Mouse (Mus musculus): ENCODE measurements around the gene Macf1.
"Not testable (repeated sequence)": the region's sequence is repeated elsewhere in the genome, so short reads cannot be mapped to it uniquely, and the experiment has no call there.

The Macf1 gene

GRCm38 (mm10) chr4:123552689-123553088 is 131.5 kb downstream of the Macf1 start:
- DNase-seq (ENCODE audit: low read depth, low spot score): no peak

DNA sequence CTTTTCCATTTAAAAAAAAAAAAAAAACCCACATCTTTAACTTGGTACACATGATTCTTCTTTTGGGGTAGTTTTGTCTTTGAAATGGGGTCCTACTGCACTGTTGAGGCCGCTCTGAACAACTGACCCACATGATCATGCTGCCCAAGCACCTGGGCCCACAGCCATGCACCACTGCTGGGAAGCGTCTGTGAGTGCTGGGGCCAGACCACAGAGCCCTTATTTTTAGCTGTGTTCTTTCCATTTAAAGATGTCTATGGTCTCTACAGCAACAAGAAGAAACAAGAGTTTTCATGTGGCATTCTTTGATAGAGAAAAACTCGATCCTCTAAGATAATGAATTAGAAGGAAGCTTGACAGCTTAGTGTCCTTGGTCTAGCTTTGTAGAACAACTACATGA is 135.8 kb downstream of the Macf1 start:
- DNase-seq (ENCODE audit: low read depth, low spot score): peak; percentile 42

GRCm38 (mm10) chr4:123543691-123544090 is 140.5 kb downstream of the Macf1 start:
- DNase-seq (ENCODE audit: low read depth, low spot score): no peak

GRCm38 (mm10) chr4:123535271-123535670 is 148.9 kb downstream of the Macf1 start:
- DNase-seq (ENCODE audit: low read depth, low spot score): peak; percentile 65

GRCm38 (mm10) chr4:123532001-123532400 is 152.2 kb downstream of the Macf1 start:
- DNase-seq (ENCODE audit: low read depth, low spot score): peak; percentile 40

GRCm38 (mm10) chr4:123530976-123531375 is 153.2 kb downstream of the Macf1 start:
- DNase-seq (ENCODE audit: low read depth, low spot score): no peak

DNA sequence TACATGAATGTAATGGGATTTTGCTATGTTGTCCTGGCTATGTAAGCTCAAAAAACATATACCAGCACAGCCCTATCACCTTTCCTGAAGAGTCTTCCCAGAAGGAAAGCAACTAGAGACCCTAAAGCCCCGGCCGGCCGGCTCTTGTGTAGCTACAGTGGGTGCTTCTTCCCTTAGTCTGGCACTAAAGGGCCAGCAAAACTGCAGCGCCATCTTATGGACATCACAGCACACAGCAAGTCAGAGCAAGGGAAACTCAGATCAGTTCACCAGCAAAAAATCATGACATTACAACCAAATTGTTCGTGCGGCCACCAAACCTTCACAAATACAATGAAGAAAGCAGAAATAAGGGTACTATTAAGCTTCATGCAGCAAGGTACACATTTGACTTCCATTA is 154.9 kb downstream of the Macf1 start:
- peak; percentile 51 for DNase-seq (ENCODE audit: low read depth, low spot score)

DNA sequence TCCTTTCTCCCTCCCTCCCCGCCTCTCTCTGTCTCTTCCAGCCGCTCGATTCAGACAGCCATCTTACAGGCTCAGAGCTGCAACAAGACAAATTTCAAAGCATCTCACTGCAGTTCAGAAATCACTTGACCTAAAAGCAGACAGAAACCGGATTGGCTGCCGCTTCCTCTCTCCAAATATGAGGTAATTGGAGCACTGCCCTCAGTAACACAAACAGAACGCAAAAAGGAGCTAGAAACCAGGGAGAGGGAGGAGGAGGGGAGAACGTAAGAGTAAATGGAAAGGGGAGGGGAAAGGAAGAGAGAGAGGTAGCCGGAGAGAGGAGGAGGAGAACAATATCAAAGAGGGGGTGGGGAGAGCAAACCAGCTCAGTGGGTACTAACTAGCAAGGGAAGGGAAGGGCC is 156.6 kb downstream of the Macf1 start:
- no peak for DNase-seq (ENCODE audit: low read depth, low spot score)

DNA sequence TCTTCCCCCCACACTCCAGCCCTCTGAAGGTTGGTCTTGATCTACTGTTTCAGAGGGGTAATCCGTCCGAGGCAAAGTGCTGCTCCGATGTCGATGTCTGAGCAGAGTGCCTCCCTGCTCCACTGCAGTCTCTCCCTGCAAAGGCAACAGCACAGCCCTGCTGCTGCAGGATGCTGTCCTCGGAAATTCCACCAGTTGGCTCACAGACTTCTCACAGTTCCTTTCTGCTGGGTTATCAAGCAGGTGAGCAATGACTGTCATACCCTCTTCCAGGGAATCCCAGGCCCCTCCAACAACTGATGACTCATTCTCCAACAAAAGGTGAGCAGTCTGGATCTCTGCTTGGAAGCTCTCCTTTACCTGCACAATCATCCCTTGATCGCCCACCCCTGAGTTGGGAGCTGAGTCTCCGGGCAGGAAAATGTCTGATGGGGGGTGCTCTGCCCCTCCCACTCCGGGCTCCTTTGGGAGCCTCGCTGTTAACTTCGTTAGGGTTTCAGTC is 157.3 kb downstream of the Macf1 start:
- DNase-seq (ENCODE audit: low read depth, low spot score): no peak

DNA sequence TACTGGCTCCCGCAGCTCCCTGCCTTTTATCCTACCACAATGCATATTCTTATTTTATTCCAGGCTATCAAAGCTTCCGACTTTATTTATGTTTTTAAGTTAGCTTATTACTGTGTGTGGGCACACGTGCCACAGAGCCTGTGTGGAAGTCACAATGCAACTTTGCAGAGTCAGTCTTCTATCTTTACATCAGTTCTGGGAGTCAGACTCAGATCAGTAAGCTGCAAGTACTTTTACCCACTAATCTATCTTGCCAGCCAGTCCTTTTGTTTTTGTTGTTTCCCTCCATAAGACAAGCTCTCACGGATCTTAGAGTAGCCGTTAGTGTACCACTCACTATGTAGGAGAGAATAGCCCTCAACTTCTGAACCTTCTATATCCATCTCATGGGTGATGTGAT is 159.4 kb downstream of the Macf1 start:
- DNase-seq (ENCODE audit: low read depth, low spot score): no peak

DNA sequence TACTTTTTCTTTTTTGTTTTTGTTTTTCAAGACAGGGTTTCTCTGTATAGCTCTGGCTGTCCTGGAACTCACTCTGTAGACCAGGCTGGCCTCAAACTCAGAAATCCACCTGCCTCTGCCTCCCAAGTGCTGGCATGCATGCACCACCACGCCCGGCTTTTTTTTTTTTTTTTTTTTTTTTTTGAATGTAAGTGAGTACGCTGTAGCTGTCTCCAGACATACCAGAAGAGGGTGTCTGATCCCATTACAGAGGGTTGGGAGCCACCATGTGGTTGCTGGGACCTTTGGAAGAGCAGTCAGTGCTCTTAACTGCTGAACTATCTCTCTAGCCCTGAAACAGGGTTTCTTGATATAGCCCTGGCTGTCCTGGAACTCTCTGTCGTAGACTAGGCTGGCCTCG is 164.0 kb downstream of the Macf1 start:
- DNase-seq (ENCODE audit: low read depth, low spot score): not testable (repeated sequence)

- no peak for DNase-seq (ENCODE audit: low read depth, low spot score)
Measured at GRCm38 (mm10) chr4:123515673-123516072, 168.5 kb downstream of the Macf1 start.

GRCm38 (mm10) chr4:123510201-123510600 is 174.0 kb downstream of the Macf1 start:
- no peak for DNase-seq (ENCODE audit: low read depth, low spot score)

- peak; percentile 15 for DNase-seq (ENCODE audit: low read depth, low spot score)
Measured at GRCm38 (mm10) chr4:123489086-123489485, 195.1 kb downstream of the Macf1 start.

DNA sequence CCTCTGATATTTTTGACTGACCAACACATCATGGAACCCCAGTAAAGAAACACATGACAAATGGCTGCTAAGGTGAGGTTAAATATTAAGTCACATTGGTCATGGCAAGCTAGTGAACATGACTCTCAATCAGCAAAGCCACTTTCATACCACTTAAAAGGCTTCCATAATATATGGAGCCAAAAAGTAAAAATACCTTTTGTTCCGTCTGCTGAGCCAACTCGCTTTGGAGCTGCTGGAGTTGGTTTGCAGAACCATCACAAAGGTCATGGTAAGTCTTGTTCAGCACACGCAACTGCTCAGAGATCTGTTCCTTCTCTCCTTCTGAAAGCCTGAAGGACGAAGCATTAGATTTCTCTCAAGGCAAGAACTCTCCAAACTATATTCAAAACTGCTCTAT is 204.2 kb downstream of the Macf1 start:
- no peak for DNase-seq (ENCODE audit: low read depth, low spot score)

DNA sequence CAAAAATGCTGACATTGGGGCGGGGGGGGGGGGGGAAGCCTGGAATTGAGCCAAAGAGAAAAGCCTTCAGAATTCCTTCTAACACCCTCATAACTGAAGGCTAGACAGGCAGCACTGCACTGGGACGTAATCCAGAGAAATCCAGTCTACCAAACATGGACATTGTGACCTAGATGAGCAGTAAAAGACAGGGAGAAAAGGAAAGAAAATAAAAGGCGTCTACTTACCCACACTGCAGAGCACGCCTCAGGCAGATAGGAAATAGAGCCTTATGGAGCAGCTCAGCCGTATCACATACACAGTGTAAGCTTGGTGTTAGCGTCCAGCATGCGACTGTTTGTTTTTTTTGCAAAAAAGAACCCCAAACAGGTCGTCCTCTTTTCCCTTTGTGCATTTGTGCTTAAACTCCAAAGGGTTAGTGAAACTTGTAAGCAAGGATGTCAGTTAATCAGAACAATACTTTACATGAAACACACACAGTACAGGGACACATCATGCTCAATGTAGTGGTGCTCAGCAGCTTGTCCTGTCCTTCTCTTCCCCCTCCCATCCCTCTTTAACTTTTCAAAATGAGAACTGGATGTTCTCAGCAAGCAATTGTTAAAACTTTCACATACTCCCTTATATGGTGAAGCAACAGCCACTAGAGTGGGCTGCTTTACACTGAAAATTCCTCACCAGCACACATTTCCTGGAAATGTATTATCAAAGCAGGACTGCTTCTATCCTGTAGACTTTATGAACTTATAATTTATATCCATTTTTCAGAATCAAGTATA is 205.3 kb downstream of the Macf1 start:
- DNase-seq (ENCODE audit: low read depth, low spot score): no peak

GRCm38 (mm10) chr4:123465799-123466198 is 218.4 kb downstream of the Macf1 start:
- no peak for DNase-seq (ENCODE audit: low read depth, low spot score)

GRCm38 (mm10) chr4:123460595-123461272 is 223.4 kb downstream of the Macf1 start:
- DNase-seq (ENCODE audit: low read depth, low spot score): peak; percentile 12

- DNase-seq (ENCODE audit: low read depth, low spot score): no peak
Measured at GRCm38 (mm10) chr4:123454871-123455640, 229.1 kb downstream of the Macf1 start.

- DNase-seq (ENCODE audit: low read depth, low spot score): no peak
Measured at GRCm38 (mm10) chr4:123453729-123454128, 230.4 kb downstream of the Macf1 start.

DNA sequence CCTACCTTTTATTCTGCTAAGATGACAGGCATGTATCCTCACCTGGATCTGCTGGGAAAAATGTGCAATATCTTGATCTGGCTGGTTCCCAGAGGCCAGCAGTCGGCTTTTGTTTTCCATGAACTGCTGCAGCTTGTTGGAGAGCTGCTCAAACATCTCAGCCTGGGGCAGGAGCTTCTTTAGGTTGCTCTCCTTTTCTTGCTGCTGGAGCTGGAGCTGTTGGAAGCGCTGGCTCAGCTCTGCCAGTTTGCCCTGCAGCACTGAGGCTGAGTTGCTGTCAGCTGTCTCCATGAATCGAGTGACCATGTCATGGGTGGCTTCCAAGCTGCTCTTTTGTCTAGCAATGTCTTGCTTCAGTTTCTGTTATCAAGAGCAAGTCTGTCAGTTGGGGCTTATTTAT is 232.2 kb downstream of the Macf1 start:
- no peak for DNase-seq (ENCODE audit: low read depth, low spot score)

GRCm38 (mm10) chr4:123449304-123449703 is 234.9 kb downstream of the Macf1 start:
- DNase-seq (ENCODE audit: low read depth, low spot score): no peak

Data from A20 (cell line).